Mouse (Mus musculus) neutrophil, adult 5-6 weeks (primary cell): Measurements from ENCODE around the gene Rhou. TPM values are rescaled to one million over a fixed set of nuclear protein-coding genes. Genes with fewer than 3 reads are reported as not detected.
"Not testable (repeated sequence)": the region's sequence is repeated elsewhere in the genome, so short reads cannot be mapped to it uniquely, and the experiment has no call there.

ENCODE experiments used
- ATAC-seq: fragments of 151-379, 151-347 bp; 2 replicates; pipeline ENCODE4 v1.8.0; 2017; ENCODE audit warnings: mild to moderate bottlenecking, moderate TSS enrichment; ENCODE audit not compliant: insufficient number of reproducible peaks, poor library complexity, low FRiP score, severe bottlenecking; ENCODE audit errors: extremely low read depth
- total RNA-seq: library from RNA; stranded (forward); fragments of 200-1000 nt; gene quantifications from 2 replicates; pipeline ENCODE4 v1.2.3, GENCODE M21; 2017

The Rhou gene
- 2.7 and 3.7 TPM in 2 replicates for total RNA-seq

DNA sequence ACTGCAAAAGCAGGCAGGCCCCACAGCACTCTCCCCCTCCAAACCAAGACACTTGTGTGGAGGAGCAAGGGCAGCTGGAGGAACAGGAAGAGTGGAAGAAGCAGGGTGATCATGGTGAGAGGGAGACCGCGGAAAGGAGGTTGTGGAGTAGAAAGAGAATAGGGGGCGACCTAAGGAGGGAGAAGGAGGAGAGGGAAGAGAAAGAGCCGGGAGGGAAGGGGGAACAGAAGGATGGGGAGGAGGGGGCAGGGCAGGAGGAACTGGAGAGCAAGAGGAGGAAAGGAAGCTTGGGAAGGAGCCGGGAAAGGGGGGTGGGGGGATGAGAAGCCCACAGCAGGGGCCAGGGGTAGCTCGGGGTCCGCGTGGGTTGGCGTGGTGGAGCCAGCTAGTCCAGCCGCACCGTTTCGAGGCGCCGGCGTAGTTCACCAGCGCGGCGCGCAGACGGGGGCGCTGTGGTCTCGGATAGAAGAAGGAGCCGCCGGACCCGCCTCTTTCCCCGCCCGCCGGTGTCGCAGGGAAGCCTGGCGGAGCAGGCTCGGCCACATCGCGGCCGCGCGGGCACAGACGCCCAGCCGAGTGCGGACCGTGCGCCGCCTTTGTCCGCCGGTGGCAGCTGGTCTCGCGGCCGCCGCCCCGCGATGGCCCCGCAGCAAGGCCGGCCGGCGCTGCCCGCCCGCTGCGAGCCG, at the start of gene Rhou:
Gene Rhou (plus strand): TSS at position 622 of the 686 bp plus-strand sequence.
- peak; percentile 59 for ATAC-seq

GRCm38 (mm10) chr8:123612652-123613051, 41.1 kb upstream of the Rhou start:
- ATAC-seq: not testable (repeated sequence)

GRCm38 (mm10) chr8:123623523-123623922, 30.2 kb upstream of the Rhou start:
- not testable (repeated sequence) for ATAC-seq

- no peak for ATAC-seq
These were observed 29.5 kb upstream of the Rhou start for GRCm38 (mm10) chr8:123624274-123624673.

DNA sequence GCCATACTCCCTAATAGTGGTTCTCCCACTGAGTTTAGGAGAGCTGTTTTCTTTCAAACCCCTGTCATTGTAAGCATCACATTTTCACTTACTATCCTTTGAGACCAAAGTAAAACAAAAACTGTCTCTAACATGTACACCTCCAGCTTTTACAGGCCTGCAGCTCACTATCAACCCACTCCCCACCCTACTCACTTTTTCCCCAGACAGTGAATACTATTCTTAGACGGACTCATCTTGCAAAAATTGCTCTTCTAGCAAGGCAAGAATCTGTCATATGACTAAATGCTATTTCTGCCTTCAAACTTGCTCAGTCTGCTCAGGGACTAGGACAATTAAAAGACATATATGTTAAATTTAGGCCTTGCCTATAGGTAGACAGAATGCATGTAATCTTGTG, 29.0 kb upstream of the Rhou start:
- no peak for ATAC-seq

GRCm38 (mm10) chr8:123625717-123626116, 28.0 kb upstream of the Rhou start:
- ATAC-seq: no peak

GRCm38 (mm10) chr8:123627410-123628147, 26.1 kb upstream of the Rhou start:
- no peak for ATAC-seq

DNA sequence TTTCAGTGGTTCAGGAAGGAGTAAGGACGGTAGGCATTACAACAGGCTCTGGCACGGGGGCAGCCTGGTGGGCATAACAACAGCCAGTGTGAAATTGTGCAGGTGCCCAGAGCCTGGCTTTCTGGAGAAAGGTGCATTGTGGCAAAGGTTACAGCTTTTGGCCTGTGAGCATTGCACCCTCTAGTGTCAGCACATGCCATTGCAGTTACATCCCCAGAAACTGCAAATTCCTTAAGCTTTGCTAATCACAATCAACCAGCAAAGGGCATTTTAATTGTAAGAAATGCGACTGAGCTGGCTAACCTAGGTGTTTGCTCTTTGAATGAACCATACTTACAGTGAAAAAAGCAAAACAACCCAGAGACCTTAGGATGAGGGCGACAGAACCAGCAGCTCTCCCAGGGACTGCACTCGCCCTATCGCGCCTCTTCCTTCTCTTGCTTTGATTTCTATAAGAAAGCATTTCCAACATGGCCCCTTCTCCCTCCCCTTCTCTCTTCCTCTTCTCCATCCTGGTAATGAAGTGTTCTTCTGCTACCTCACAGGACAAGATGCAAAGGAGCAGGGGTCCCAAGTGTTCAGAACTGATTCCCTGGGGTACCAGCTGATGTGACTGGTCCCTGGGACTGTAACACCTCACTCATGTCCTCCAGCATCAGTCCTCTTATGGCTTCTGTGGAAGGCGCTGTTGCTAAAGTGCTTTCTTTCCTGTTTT, 25.3 kb upstream of the Rhou start:
- ATAC-seq: 0 out of 2 replicates have a peak, but pooled peaks have one; percentile 16

DNA sequence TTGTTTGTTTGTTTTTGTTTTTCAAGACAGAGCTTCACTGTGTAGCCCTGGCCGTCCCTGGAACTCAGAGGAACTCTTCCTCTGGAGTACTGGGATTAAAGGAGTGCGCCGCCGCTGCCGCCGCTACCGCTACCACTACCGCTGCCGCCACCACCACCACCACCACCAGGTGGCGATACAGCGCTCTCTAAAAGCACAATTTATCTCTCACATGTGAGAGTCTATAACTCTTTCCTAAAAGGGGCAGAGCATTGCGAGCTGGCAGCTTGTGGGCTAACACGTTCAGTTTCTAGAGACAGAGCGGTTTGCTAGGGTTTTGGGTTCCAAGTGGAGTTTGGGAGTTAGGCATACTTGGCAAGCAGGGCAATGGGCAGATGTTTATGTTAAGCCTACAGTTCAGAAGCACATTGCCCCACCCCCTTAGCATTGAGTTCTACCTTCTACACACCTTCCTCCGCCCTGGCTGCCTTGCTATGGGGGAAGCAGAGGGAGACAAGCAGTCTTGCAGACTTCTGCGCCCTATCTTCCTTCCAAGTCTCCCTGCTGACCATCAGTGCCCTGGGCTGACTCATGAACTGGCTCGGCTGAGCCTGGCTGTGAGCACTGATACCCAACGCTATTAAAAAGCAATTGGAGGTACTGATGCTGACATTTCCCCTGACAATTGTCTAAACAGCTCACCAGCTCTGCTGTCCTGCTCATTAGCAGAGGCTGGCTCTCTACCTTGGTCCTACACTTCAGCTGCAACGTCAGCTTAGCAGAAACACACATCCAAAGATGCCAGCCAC, 24.6 kb upstream of the Rhou start:
- ATAC-seq: peak; percentile 55; the same call in 1 of the 2 replicates

GRCm38 (mm10) chr8:123630058-123630457, 23.7 kb upstream of the Rhou start:
- no peak for ATAC-seq

- no peak for ATAC-seq
These were observed 22.9 kb upstream of the Rhou start for GRCm38 (mm10) chr8:123630841-123631251.

DNA sequence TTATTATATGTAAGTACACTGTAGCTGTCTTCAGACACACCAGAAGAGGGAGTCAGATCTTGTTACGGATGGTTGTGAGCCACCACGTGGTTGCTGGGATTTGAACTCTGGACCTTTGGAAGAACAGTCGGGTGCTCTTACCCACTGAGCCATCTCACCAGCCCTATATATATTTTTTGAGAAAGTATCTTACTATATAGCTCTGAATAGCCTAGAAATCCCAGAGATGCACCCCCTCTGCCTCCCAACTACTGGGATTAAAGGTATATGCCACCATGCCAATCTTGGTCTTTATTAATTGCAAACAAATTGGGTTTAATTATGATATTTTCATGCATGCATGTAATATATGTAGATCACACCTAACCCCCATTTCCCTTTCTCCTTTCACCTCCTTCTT, 22.0 kb upstream of the Rhou start:
- not testable (repeated sequence) for ATAC-seq

DNA sequence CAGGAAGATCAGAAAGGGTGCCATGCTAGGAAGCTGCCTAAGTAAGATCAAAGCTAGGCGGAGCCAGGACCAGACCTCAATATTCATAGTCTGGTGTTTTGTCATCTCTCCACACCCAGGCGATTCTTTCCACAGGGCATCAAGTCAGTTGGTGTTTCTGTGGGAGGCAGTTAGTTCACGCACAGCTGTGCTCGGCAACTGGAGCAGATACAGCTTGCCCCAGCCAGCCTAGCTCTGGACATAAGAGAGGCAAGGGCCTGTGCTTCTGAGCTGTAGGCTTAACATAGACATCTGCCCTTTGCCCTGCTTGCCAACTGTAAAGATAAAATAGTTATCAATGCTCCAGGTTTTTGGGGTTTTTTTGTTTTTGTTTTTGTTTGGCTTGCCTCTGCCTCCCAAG, 21.5 kb upstream of the Rhou start:
- no peak for ATAC-seq

DNA sequence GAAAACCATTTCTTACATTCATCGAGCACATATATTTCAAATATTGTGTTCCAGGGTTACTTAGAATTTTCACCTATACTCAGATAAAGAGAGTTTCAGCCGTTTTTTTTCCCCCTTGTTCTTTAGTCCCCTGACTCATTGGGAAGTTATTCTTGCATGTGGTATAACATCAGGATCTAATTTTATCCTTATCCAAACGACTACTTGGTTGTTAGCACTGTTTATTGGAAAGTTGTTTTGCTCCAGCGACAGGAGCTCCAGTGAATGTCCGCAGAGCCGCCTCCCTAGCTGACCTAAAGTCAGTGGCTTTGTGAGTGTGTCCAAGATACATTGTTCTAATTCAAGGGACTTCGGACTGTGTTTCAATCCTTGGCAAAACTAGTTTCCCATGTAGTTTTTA, 19.9 kb upstream of the Rhou start:
- ATAC-seq: no peak

DNA sequence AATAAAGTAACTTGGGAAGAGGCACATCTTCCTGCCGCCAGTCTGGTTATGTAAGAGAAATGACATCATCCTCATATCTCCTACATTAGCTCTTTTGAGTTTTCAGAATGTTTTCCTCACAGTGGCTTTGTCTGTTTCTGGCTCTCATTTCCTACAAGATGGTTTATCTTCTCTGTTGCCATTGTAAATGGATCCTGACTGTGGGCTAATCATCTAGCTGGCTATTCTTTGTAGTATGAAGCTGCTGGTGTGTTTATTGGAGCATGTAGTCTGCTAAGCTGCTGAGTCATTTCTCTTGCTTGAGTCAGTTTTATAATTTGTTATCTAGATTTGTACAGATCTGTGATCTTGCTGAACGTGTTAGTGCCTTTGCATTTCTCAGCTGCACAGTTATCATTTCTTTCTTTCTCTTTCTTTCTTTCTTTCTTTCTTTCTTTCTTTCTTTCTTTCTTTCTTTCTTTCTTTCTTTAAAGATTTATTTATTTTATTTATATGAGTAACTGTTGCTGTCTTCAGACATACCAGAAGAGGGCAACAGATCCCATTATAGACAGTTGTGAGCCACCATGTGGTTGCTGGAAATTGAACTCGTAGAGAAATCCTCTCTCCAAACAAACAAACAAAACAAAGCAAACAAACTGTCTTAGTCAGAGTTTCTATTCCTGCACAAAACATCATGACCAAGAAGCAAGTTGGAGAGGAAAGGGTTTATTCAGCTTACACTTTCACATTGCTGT, 19.2 kb upstream of the Rhou start:
- no peak for ATAC-seq

GRCm38 (mm10) chr8:123635671-123636070, 18.1 kb upstream of the Rhou start:
- no peak for ATAC-seq

DNA sequence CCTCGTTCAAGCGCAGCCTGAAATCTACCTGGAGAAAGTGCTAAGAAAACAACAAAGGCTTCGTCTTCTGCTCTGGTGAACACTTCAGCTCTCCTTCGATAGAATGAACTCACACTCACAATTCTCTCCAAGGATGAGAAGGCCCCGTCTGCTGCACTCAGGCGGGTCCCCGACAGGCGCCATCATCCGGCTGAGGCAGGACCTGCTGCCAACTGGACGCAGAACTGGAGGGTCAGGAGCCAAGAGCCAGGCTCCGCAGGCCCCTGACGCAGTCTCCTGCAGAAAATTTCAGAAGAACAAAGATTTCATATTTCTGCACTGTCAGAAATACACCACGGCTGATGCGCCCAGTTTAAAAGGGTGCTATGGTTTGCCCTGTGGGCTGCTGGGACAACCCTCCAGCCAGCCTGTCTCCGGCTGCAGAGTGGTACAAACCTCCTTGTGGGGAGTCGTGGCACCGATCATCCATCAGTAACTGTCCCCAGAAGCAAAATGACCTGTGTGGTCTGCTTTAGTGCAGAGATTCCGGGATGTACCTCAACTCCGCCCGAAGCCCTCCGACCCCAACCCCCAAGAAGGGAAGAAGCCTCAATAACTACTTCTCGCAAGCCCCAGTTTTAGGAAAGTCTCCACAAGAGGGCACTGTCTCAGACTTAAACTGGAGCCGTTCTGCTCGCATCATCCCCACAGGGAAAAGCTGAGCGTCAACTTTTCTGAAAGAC, 10.2 kb upstream of the Rhou start:
- ATAC-seq: no peak

DNA sequence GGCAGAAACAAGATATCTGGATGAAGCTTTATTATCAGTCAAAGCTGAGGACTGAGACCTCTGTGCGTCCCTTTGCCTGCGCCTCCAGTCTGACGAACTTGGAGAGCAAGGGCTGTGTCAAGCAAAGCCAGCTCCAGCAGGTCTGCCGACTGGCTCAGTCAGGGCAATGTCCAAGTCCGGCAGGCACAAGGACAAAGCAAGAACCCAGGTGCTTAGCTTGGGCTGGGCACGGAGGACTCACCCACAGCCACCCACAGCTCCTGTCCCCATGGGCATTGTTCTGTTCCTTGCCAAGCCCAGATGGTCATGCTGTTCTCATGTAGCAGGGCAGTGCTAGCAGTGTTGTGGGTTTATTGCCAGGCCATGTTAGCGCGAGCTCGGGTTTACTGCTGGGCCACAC, 8.5 kb upstream of the Rhou start:
- ATAC-seq: no peak
